Mouse (Mus musculus): ENCODE data around the gene Lats2. TPM values are rescaled to one million over a fixed set of nuclear protein-coding genes. Genes with fewer than 3 reads are reported as not detected.
A peak's percentile ranks its signal among the peaks of the same experiment; 100 is the strongest.

Gene Lats2
- polyA plus RNA-seq, 1 experiment from 2014 or later = 20.5 TPM

DNA sequence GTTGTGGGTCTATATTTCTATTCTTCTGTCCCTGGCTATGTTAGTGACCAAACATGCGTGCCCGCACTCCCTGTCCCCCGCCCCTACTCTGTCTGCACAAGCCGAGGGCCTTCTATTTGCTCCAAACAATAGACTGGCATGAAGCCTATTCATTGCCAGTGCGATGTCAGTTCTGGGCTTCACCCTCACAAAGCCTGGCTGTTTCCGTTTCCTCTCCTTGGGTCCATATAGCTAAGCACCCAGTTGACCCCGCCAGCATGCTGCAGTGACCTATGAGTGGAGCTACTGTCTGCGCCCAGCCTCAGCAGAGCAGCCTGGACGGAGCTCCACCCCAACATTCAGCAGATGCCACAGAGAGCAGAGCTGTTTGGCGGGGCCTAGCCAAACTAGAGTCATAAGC, 49.0 kb downstream of the Lats2 start:
- H3K4me3 ChIP-seq (ENCODE audit: low read depth, low read length) = no peak overlapping the region
- H3K9me3 ChIP-seq (ENCODE audit: control insufficient read depth, low read length) = no peaks in the 10 kb centered on the region
- no peak overlapping the region for H3K27ac ChIP-seq (ENCODE audit: low read depth)
- no peak for ATAC-seq (replicated peaks; ENCODE audit: low FRiP score, low TSS enrichment, low read depth)
- H3K4me2 ChIP-seq (ENCODE audit: low read length) = no peak overlapping the region
- DNase-seq (ENCODE audit: low spot score) = no peak
- H3K9ac ChIP-seq (ENCODE audit: low read length) = no peak overlapping the region
- H3K27me3 ChIP-seq (replicated peaks; ENCODE audit: control insufficient read depth, insufficient read depth, low read length) = no peaks in the 10 kb centered on the region
- WGBS = 73% methylated on average over 10 of the region's 10 CpGs
- H3K36me3 ChIP-seq (ENCODE audit: control insufficient read depth, insufficient read depth, low read length) = peaks cover 13% of the 10 kb centered on the region; the same call in 1 of the 2 replicates
- H3K4me1 ChIP-seq (replicated peaks; ENCODE audit: control insufficient read depth, insufficient read depth, low read length) = peaks cover 15% of the 10 kb centered on the region; the same call in 1 of the 2 replicates

DNA sequence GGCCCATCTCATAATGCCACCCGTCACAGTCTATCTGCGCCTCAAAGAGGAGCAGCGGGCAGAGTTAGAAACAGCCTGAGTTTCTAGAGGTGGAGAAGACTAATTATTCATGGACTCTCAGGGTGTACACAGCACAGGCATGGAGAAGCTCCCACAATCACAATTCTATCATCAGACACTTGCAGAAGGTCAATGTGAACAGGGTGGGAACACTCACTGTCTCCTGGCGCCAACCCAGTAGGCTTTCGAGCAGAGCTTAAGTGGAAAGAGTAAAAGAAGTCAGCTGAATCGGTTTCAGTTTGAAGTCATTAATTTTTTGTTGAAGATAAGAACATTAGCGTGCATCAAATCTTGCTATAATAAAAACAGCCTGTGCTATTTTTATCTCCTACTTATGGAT, 49.6 kb downstream of the Lats2 start:
- Histone ChIP-seq H3K4me1 (replicated peaks; ENCODE audit: control insufficient read depth, insufficient read depth, low read length) (peaks cover 15% of the 10 kb centered on the region; the same call in 1 of the 2 replicates), H3K27me3 (replicated peaks; ENCODE audit: control insufficient read depth, insufficient read depth, low read length) (no peaks in the 10 kb centered on the region), H3K9me3 (ENCODE audit: control insufficient read depth, low read length) (no peaks in the 10 kb centered on the region), H3K9ac (ENCODE audit: low read length) (no peak overlapping the region), H3K4me3 (ENCODE audit: low read depth, low read length) (no peak overlapping the region), H3K36me3 (ENCODE audit: control insufficient read depth, insufficient read depth, low read length) (peaks cover 13% of the 10 kb centered on the region; the same call in 1 of the 2 replicates), H3K4me2 (ENCODE audit: low read length) (no peak overlapping the region), H3K27ac (ENCODE audit: low read depth) (no peak overlapping the region)
- DNase-seq (ENCODE audit: low spot score) (no peak), ATAC-seq (replicated peaks; ENCODE audit: low FRiP score, low TSS enrichment, low read depth) (no peak)
- 75% methylated on average over 7 of the region's 7 CpGs for WGBS

DNA sequence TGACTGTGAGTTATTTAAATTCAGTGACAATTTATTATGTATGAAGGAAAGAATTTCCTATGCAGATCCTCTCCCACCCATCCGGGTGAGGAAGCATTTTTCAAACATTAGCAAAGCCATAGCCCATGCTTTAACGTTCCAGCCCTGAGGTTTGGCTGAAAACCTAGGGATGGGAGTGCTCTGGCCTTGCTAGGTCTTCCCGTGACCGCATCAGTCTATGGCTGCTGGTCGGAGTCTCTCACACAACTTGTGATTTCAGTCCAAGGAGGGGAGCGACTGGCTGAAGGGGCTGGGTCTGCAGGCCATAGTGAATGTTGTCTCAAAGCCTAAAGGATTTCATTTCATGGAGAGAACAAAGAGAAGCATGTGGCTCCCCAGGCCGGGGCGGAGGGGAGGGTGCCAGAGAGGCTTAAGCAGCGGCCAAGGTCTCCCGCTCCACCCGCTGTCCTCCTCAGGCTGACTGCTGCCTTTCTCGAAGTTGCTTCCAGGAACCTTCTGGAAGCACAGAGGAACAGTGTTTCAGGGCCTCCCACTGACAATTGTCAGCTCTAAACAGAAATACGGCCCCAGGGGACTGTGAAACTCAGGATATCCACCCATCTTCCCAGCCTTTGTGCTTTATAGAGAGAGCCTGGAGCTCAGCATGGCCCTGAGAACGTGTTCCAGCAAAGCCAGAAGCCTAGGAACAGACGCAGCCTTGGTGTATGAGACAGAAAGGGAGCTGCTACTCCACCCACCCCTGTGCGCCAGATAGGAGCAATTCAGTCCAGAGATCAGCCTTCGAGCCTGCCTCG, 50.9 kb downstream of the Lats2 start:
- DNase-seq (ENCODE audit: low spot score) (no peak), ATAC-seq (replicated peaks; ENCODE audit: low FRiP score, low TSS enrichment, low read depth) (no peak)
- no peaks in the 10 kb centered on the region for H3K9me3 ChIP-seq (ENCODE audit: control insufficient read depth, low read length)
- H3K27me3 ChIP-seq (replicated peaks; ENCODE audit: control insufficient read depth, insufficient read depth, low read length) = no peaks in the 10 kb centered on the region
- peaks cover 15% of the 10 kb centered on the region; the same call in 1 of the 2 replicates for H3K4me1 ChIP-seq (replicated peaks; ENCODE audit: control insufficient read depth, insufficient read depth, low read length)
- H3K36me3 ChIP-seq (ENCODE audit: control insufficient read depth, insufficient read depth, low read length) = peaks cover 18% of the 10 kb centered on the region; the same call in 1 of the 2 replicates
- 61% methylated on average over 18 of the region's 18 CpGs for WGBS
- H3K27ac ChIP-seq (ENCODE audit: low read depth) = peak overlapping the region; percentile 20
- H3K4me3 ChIP-seq (ENCODE audit: low read depth, low read length) = no peak overlapping the region
- no peak overlapping the region for H3K4me2 ChIP-seq (ENCODE audit: low read length)
- H3K9ac ChIP-seq (ENCODE audit: low read length) = no peak overlapping the region

DNA sequence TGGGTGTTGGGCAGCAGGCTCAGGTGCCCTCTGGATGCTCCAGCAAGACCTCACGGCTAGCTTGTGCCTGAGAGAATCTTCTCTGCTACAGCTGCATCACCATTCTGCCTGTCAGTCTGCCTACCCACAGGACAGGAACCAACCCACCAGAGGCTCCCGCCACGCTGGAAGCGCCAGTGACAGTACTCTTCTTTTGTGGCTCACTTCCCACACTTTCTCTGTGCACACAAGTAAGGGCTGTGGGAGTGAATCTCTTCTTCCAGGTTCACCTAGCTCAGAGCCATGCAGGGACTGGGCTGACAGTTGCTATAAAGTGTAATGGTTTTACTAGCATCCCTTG, 51.5 kb downstream of the Lats2 start:
- DNase-seq (ENCODE audit: low spot score) = no peak
- no peak overlapping the region for H3K27ac ChIP-seq (ENCODE audit: low read depth)

DNA sequence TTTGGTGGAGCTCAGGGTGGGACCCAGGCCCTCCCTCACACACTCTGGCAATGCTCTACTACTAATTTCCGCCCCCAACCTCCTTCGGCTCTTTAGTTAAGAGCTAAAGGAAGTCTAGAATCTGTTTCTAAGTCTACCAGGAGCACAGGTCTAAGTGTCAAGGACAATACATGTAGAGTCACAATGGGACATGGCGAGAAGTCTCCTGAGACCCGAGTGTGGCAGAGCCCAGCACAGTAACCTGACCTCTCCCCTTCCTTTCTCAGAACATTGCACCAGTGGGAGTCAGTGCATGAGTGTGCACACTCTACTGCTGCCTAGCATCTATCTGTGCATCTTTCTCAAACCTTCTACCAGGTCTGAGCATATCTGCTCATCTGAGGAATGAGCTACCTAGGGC, 52.4 kb downstream of the Lats2 start:
- WGBS = 84% methylated on average over 4 of the region's 4 CpGs
- H3K27me3 ChIP-seq (replicated peaks; ENCODE audit: control insufficient read depth, insufficient read depth, low read length) = no peaks in the 10 kb centered on the region
- peaks cover 26% of the 10 kb centered on the region for H3K36me3 ChIP-seq (ENCODE audit: control insufficient read depth, insufficient read depth, low read length)
- no peak overlapping the region for H3K4me3 ChIP-seq (ENCODE audit: low read depth, low read length)
- no peak overlapping the region for H3K27ac ChIP-seq (ENCODE audit: low read depth)
- peaks cover 15% of the 10 kb centered on the region; the same call in 1 of the 2 replicates for H3K4me1 ChIP-seq (replicated peaks; ENCODE audit: control insufficient read depth, insufficient read depth, low read length)
- no peak overlapping the region for H3K4me2 ChIP-seq (ENCODE audit: low read length)
- ATAC-seq (replicated peaks; ENCODE audit: low FRiP score, low TSS enrichment, low read depth) (no peak), DNase-seq (ENCODE audit: low spot score) (no peak)
- H3K9ac ChIP-seq (ENCODE audit: low read length) = no peak overlapping the region
- H3K9me3 ChIP-seq (ENCODE audit: control insufficient read depth, low read length) = no peaks in the 10 kb centered on the region

More for the DNA sequence above, 51.5 kb downstream of the Lats2 start:
- ATAC-seq (replicated peaks; ENCODE audit: low FRiP score, low TSS enrichment, low read depth) = no peak
- Histone ChIP-seq H3K9ac (ENCODE audit: low read length) (no peak overlapping the region), H3K4me2 (ENCODE audit: low read length) (no peak overlapping the region), H3K4me3 (ENCODE audit: low read depth, low read length) (no peak overlapping the region), H3K4me1 (replicated peaks; ENCODE audit: control insufficient read depth, insufficient read depth, low read length) (peaks cover 15% of the 10 kb centered on the region; the same call in 1 of the 2 replicates), H3K36me3 (ENCODE audit: control insufficient read depth, insufficient read depth, low read length) (peaks cover 23% of the 10 kb centered on the region), H3K9me3 (ENCODE audit: control insufficient read depth, low read length) (no peaks in the 10 kb centered on the region), H3K27me3 (replicated peaks; ENCODE audit: control insufficient read depth, insufficient read depth, low read length) (no peaks in the 10 kb centered on the region)
- 86% methylated on average over 4 of the region's 4 CpGs for WGBS

DNA sequence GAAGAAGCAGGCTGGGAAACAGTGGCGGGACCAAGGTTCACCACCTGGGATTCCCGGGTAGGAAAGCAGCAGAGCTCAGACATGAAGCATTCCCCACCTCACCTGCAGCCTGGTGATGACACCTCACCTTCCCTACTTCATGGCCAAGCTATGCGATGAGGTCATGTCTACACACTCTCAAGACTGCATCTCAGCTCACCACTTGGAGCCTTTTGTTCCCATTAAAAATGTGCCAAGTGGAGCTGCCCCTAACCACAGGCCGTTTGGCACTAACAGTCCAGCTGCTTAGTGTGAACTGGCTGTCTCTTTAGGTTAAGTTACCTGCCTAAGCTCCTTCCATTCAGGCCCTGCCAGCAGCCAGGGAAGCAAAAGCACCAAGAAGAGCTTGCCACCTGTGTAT, 53.1 kb downstream of the Lats2 start:
- Histone ChIP-seq H3K36me3 (ENCODE audit: control insufficient read depth, insufficient read depth, low read length) (peaks cover 32% of the 10 kb centered on the region), H3K9me3 (ENCODE audit: control insufficient read depth, low read length) (no peaks in the 10 kb centered on the region), H3K27me3 (replicated peaks; ENCODE audit: control insufficient read depth, insufficient read depth, low read length) (no peaks in the 10 kb centered on the region), H3K9ac (ENCODE audit: low read length) (no peak overlapping the region), H3K4me3 (ENCODE audit: low read depth, low read length) (no peak overlapping the region), H3K27ac (ENCODE audit: low read depth) (no peak overlapping the region), H3K4me2 (ENCODE audit: low read length) (no peak overlapping the region), H3K4me1 (replicated peaks; ENCODE audit: control insufficient read depth, insufficient read depth, low read length) (peaks cover 15% of the 10 kb centered on the region; the same call in 1 of the 2 replicates)
- no peak for DNase-seq (ENCODE audit: low spot score)
- no peak for ATAC-seq (replicated peaks; ENCODE audit: low FRiP score, low TSS enrichment, low read depth)
- 89% methylated on average over 4 of the region's 4 CpGs for WGBS

DNA sequence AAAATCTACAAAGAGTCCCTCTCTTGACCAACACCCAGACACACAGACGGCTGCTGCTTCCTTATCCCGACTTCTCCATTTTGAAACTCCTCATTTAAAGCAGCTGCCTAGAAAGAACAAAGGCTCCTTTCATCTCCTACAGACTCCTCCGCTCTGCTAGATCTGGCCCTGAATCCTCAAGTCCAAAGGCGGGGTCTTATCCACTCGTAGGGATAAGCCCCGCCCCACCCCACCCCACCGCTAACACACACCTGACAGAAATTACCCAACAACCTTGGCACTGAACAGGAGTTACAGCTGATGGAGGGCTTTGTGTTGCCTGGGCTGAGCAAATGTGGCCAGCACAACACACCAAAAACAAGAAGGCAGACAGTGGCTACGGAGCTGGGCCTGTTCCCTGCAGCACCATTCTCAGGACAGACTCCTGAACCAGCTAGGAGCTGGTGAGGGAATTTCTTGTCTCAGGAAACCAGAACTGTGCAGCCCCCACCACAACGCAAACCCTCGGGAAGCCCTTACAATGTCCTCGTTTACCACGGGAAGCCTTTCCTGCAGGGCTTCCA, 56.2 kb downstream of the Lats2 start:
- no peaks in the 10 kb centered on the region for H3K9me3 ChIP-seq (ENCODE audit: control insufficient read depth, low read length)
- H3K27ac ChIP-seq (ENCODE audit: low read depth) = peak overlapping the region; percentile 67; the same call in 1 of the 2 replicates
- DNase-seq (ENCODE audit: low spot score) = no peak
- peaks cover 57% of the 10 kb centered on the region for H3K36me3 ChIP-seq (ENCODE audit: control insufficient read depth, insufficient read depth, low read length)
- ATAC-seq (replicated peaks; ENCODE audit: low FRiP score, low TSS enrichment, low read depth) = peak; percentile 85
- 66% methylated on average over 12 of the region's 12 CpGs for WGBS
- H3K4me2 ChIP-seq (ENCODE audit: low read length) = no peak overlapping the region
- H3K4me3 ChIP-seq (ENCODE audit: low read depth, low read length) = no peak overlapping the region
- no peak overlapping the region for H3K9ac ChIP-seq (ENCODE audit: low read length)
- H3K27me3 ChIP-seq (replicated peaks; ENCODE audit: control insufficient read depth, insufficient read depth, low read length) = no peaks in the 10 kb centered on the region
- no peaks in the 10 kb centered on the region for H3K4me1 ChIP-seq (replicated peaks; ENCODE audit: control insufficient read depth, insufficient read depth, low read length)

DNA sequence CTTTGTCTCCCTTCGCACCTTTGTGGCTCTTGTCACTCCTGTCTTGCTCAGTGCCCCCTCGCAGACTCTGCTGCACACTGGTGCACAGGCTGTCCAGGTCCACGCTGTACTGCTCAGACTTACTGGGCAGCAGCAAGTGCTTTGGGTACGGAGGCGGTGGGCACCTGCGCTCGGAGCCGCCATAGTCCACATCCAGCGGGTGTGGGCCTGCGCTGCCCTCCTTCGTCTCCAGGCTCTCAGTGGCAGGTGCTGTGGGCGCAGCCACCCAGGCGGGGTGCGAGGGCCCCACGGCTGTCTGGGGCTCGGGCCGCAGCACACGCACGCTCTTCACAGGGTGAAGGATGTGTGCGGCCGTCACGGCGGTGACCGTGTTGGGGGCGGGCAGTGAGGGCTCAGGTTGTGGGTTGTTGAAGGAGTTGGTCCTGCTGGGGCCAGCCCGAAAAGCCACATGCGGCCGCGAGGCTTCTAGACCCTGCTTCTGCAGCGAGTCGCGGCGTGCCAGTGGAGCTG, 58.7 kb downstream of the Lats2 start:
- Histone ChIP-seq H3K4me3 (ENCODE audit: low read depth, low read length) (no peak overlapping the region), H3K9me3 (ENCODE audit: control insufficient read depth, low read length) (no peaks in the 10 kb centered on the region), H3K4me1 (replicated peaks; ENCODE audit: control insufficient read depth, insufficient read depth, low read length) (no peaks in the 10 kb centered on the region), H3K27ac (ENCODE audit: low read depth) (no peak overlapping the region), H3K4me2 (ENCODE audit: low read length) (no peak overlapping the region), H3K9ac (ENCODE audit: low read length) (no peak overlapping the region), H3K36me3 (ENCODE audit: control insufficient read depth, insufficient read depth, low read length) (peaks cover 76% of the 10 kb centered on the region), H3K27me3 (replicated peaks; ENCODE audit: control insufficient read depth, insufficient read depth, low read length) (no peaks in the 10 kb centered on the region)
- DNase-seq (ENCODE audit: low spot score) (no peak), ATAC-seq (replicated peaks; ENCODE audit: low FRiP score, low TSS enrichment, low read depth) (no peak)
- WGBS = 97% methylated on average over 33 of the region's 33 CpGs
